ENCODE assay signal across 16 mouse cellular contexts in genomic region chr13:56223625-56224024, GRCm38 (mm10). TPM values are rescaled to one million over a fixed set of nuclear protein-coding genes. Genes with fewer than 3 reads are reported as not detected.
DNase-seq lines count a peak whose midpoint lies in the region; ATAC-seq lines count a peak whose summit lies in the region.
"Had no signal": no experiment of that assay in that cellular context is flagged by ENCODE, and none has a peak within 500 bp of the region (broad histone marks: within the 10 kb centered on the region; RNA-seq: fewer than 3 reads in every experiment).

No protein-coding gene starts in this region.

- no peaks in the 10 kb centered on the region for H3K36me3 ChIP-seq in forebrain, embryonic 11.5 days (ENCODE audit: control insufficient read depth, insufficient read depth, low read length)
- no peaks in the 10 kb centered on the region for H3K36me3 ChIP-seq in forebrain, embryonic 13.5 days (ENCODE audit: poor library complexity, severe bottlenecking)
- H3K36me3 ChIP-seq in embryonic facial prominence, embryonic 11.5 days (replicated peaks; ENCODE audit: control insufficient read depth, insufficient read depth, low read depth, low read length), result no peaks in the 10 kb centered on the region
- no peaks in the 10 kb centered on the region for H3K36me3 ChIP-seq in midbrain, embryonic 13.5 days
- H3K36me3 ChIP-seq: liver, embryonic 13.5 days had no signal

- 0 out of 2 replicates have a peak overlapping the region, but pooled peaks have one; percentile 21 for H3K4me2 ChIP-seq in forebrain, embryonic 11.5 days (ENCODE audit: low read depth, low read length, severe bottlenecking)
- H3K4me2 ChIP-seq in forebrain, embryonic 13.5 days, result no peak overlapping the region
- no peak overlapping the region for H3K4me2 ChIP-seq in embryonic facial prominence, embryonic 11.5 days (ENCODE audit: low read depth, low read length)
- peak overlapping the region; percentile 15; the same call in 1 of the 2 replicates for H3K4me2 ChIP-seq in midbrain, embryonic 13.5 days (replicated peaks)
- H3K4me2 ChIP-seq: liver, embryonic 13.5 days had no signal

- DNase-seq in forebrain, embryonic 11.5 days (ENCODE audit: low spot score), result no peak
- peak; percentile 46 for DNase-seq in A20 (ENCODE audit: low read depth, low spot score)
- DNase-seq in embryonic facial prominence, embryonic 11.5 days (ENCODE audit: low spot score), result peak; percentile 40
- no peak for DNase-seq in spleen, adult 18-20 months
- DNase-seq in urinary bladder, postnatal 25 days (ENCODE audit: low spot score), result no peak
- DNase-seq in cerebellum, adult 11 months, result no peak
- DNase-seq: cerebellum, adult 11-12 months; forebrain, postnatal 0 days; kidney, postnatal 25 days; liver, embryonic 13.5 days; right cerebral cortex, adult 18-20 months had no signal

- H3K27me3 ChIP-seq in forebrain, embryonic 11.5 days (ENCODE audit: control insufficient read depth, insufficient read depth, low read length), result peaks cover 34% of the 10 kb centered on the region
- H3K27me3 ChIP-seq in forebrain, embryonic 13.5 days, result peaks cover 61% of the 10 kb centered on the region
- peaks cover 24% of the 10 kb centered on the region for H3K27me3 ChIP-seq in embryonic facial prominence, embryonic 11.5 days (ENCODE audit: control insufficient read depth, insufficient read depth, low read length)
- peaks cover 84% of the 10 kb centered on the region for H3K27me3 ChIP-seq in midbrain, embryonic 13.5 days

- no peak overlapping the region for H3K4me3 ChIP-seq in forebrain, embryonic 11.5 days (ENCODE audit: low read depth, low read length)
- H3K4me3 ChIP-seq in forebrain, embryonic 13.5 days, result no peak overlapping the region
- no peak overlapping the region for H3K4me3 ChIP-seq in embryonic facial prominence, embryonic 11.5 days (ENCODE audit: low read depth, low read length)
- no peak overlapping the region for H3K4me3 ChIP-seq in midbrain, embryonic 13.5 days (replicated peaks)
- H3K4me3 ChIP-seq: liver, embryonic 13.5 days had no signal

- no peak for ATAC-seq in forebrain, embryonic 11.5 days (replicated peaks; ENCODE audit: low FRiP score)
- ATAC-seq in forebrain, embryonic 13.5 days, result no peak
- no peak for ATAC-seq in embryonic facial prominence, embryonic 11.5 days (replicated peaks; ENCODE audit: insufficient number of reproducible peaks, low FRiP score, low TSS enrichment, low read depth)
- ATAC-seq in midbrain, embryonic 13.5 days, result no peak
- ATAC-seq: forebrain, postnatal 0 days; intestine, postnatal 0 days; lung, postnatal 0 days had no signal

- H3K9me3 ChIP-seq in forebrain, embryonic 11.5 days (ENCODE audit: control insufficient read depth, low read length), result no peaks in the 10 kb centered on the region
- H3K9me3 ChIP-seq in forebrain, embryonic 13.5 days (replicated peaks), result no peaks in the 10 kb centered on the region
- H3K9me3 ChIP-seq in embryonic facial prominence, embryonic 11.5 days (replicated peaks; ENCODE audit: control insufficient read depth, low read length), result no peaks in the 10 kb centered on the region
- no peaks in the 10 kb centered on the region for H3K9me3 ChIP-seq in midbrain, embryonic 13.5 days
- H3K9me3 ChIP-seq: liver, embryonic 13.5 days had no signal

- peak overlapping the region; percentile 12; the same call in 1 of the 2 replicates for H3K9ac ChIP-seq in forebrain, embryonic 11.5 days (ENCODE audit: low read length)
- no peak overlapping the region for H3K9ac ChIP-seq in forebrain, embryonic 13.5 days
- no peak overlapping the region for H3K9ac ChIP-seq in embryonic facial prominence, embryonic 11.5 days (replicated peaks; ENCODE audit: low read length)
- H3K9ac ChIP-seq in midbrain, embryonic 13.5 days (replicated peaks), result no peak overlapping the region
- H3K9ac ChIP-seq: forebrain, postnatal 0 days; liver, embryonic 13.5 days had no signal

- 2% methylated on average over 21 of the region's 21 CpGs for WGBS in forebrain, embryonic 11.5 days
- 5% methylated on average over 21 of the region's 21 CpGs for WGBS in forebrain, embryonic 13.5 days
- 2% methylated on average over 21 of the region's 21 CpGs for WGBS in embryonic facial prominence, embryonic 11.5 days
- WGBS in midbrain, embryonic 13.5 days, result 3% methylated on average over 21 of the region's 21 CpGs

- H3K27ac ChIP-seq in forebrain, embryonic 11.5 days (ENCODE audit: low read depth, low read length), result no peak overlapping the region
- no peak overlapping the region for H3K27ac ChIP-seq in forebrain, embryonic 13.5 days
- no peak overlapping the region for H3K27ac ChIP-seq in embryonic facial prominence, embryonic 11.5 days (replicated peaks; ENCODE audit: low read depth, low read length)
- no peak overlapping the region for H3K27ac ChIP-seq in midbrain, embryonic 13.5 days
- H3K27ac ChIP-seq: liver, embryonic 13.5 days had no signal

- H3K4me1 ChIP-seq in forebrain, embryonic 11.5 days (replicated peaks; ENCODE audit: control insufficient read depth, insufficient read depth, low read length), result peaks cover 34% of the 10 kb centered on the region
- peaks cover 50% of the 10 kb centered on the region for H3K4me1 ChIP-seq in forebrain, embryonic 13.5 days
- H3K4me1 ChIP-seq in embryonic facial prominence, embryonic 11.5 days (ENCODE audit: control insufficient read depth, insufficient read depth, low read length), result peaks cover 3% of the 10 kb centered on the region
- peaks cover 51% of the 10 kb centered on the region for H3K4me1 ChIP-seq in midbrain, embryonic 13.5 days (replicated peaks)

RNA-seq across cellular contexts. Expression of gene Neurog1, which starts 28.3 kb away (rescaled TPM):
- polyA plus RNA-seq in forebrain, embryonic 11.5 days (2014; fragmentation: Nextera tagmentation; extraction: Ambion mirVana), result 27.6 and 33.2 TPM in 2 replicates
- polyA plus RNA-seq in forebrain, embryonic 13.5 days (2015; fragmentation: Nextera tagmentation; extraction: Ambion mirVana), result 13.0 and 13.1 TPM in 2 replicates
- 8.6 and 10.5 TPM in 2 replicates for polyA plus RNA-seq in embryonic facial prominence, embryonic 11.5 days (2014; fragmentation: Nextera tagmentation; extraction: Ambion mirVana)
- 12.0 and 15.8 TPM in 2 replicates for polyA plus RNA-seq in midbrain, embryonic 13.5 days (2015; fragmentation: Nextera tagmentation; extraction: Ambion mirVana)
- polyA plus RNA-seq: forebrain, postnatal 0 days; intestine, postnatal 0 days; liver, embryonic 13.5 days; lung, postnatal 0 days; spleen, adult 2 months had no signal

RNA-seq across cellular contexts. Expression of gene Tifab, which starts 44.9 kb away (rescaled TPM):
- 0.11 and 0.13 TPM in 2 replicates for polyA plus RNA-seq in forebrain, embryonic 11.5 days (2014; fragmentation: Nextera tagmentation; extraction: Ambion mirVana)
- polyA plus RNA-seq in forebrain, embryonic 13.5 days (2015; fragmentation: Nextera tagmentation; extraction: Ambion mirVana), result 0.52 and 0.53 TPM in 2 replicates
- 0.36 and 0.38 TPM in 2 replicates for polyA plus RNA-seq in embryonic facial prominence, embryonic 11.5 days (2014; fragmentation: Nextera tagmentation; extraction: Ambion mirVana)
- polyA plus RNA-seq in midbrain, embryonic 13.5 days (2015; fragmentation: Nextera tagmentation; extraction: Ambion mirVana), result 0.61 and 0.90 TPM in 2 replicates

Comparison
In these comparisons a context has a peak if more than half of its experiments do, and no peak if none do; other contexts are left out.
1. H3K4me2 ChIP-seq: peak in forebrain, embryonic 11.5 days (single experiment) and midbrain, embryonic 13.5 days (single experiment); none in forebrain, embryonic 13.5 days (single experiment) and embryonic facial prominence, embryonic 11.5 days (single experiment).
2. DNase-seq: peak in A20 (single experiment) and embryonic facial prominence, embryonic 11.5 days (single experiment); none in forebrain, embryonic 11.5 days (single experiment), spleen, adult 18-20 months (0 of 2), urinary bladder, postnatal 25 days (single experiment) and cerebellum, adult 11 months (single experiment).